Mouse (Mus musculus): ENCODE measurements around the gene Atg5.

DNA sequence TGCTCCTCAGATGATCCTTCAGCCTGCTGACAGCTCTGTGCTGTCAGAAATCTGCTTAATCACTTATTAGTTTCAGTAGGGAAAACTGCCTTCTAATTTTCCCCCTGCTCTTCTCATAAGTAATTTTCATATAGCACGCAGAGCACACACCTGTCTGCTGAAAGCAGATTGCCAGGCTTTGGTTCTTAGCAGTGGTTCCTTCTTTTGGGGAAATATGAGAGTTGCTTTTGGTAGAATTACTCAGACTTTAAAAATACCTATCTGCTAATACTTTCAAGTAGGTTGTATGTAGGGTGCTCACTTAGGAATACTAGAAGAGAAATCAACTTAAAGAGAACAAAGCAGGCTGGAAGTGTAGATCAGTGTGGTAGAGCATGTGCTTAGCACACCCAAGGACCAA is 62.6 kb downstream of the Atg5 start:
- TF ChIP-seq CTCF (IDR thresholded peaks at IDR 0.05) (no peak), EP300 (IDR thresholded peaks at IDR 0.05) (no peak)

Measured in lung, postnatal 0 days (tissue).